Mouse (Mus musculus) brain, embryonic 14.5 days (tissue): ENCODE measurements around the gene Olfr924.

Source experiments
- CTCF ChIP-seq: fragments of 200-500 bp; IDR thresholded peaks from 2 replicates; pipeline ENCODE4 v1.5.1; 2012; ENCODE audit warnings: inconsistent platforms, mild to moderate bottlenecking, moderate library complexity, borderline replicate concordance; ENCODE audit not compliant: insufficient read depth, insufficient read length; ENCODE audit errors: extremely low read depth
- POLR2A ChIP-seq: fragments of 200-500 bp; IDR thresholded peaks from 2 replicates; pipeline ENCODE4 v1.6.1; 2012; ENCODE audit warnings: mild to moderate bottlenecking, inconsistent platforms, borderline replicate concordance; ENCODE audit not compliant: poor library complexity, insufficient read depth, insufficient read length, severe bottlenecking; ENCODE audit errors: extremely low read depth

- TF ChIP-seq CTCF (no peak), POLR2A (no peak)
These were observed 29.9 kb upstream of the Olfr924 start, which contains the start of gene Olfr922 for GRCm38 (mm10) chr9:38814314-38814713.
